Mouse (Mus musculus): Measurements from ENCODE around the gene Golga4.

- TF ChIP-seq CTCF (IDR thresholded peaks at IDR 0.05; ENCODE audit: insufficient read depth, low read depth, low read length) (no peak), POLR2A (IDR thresholded peaks at IDR 0.05; ENCODE audit: insufficient read depth, low read depth, low read length) (no peak)
These were observed 19.0 kb upstream of the Golga4 start for GRCm38 (mm10) chr9:118487096-118487395.

Data from olfactory bulb, adult 2 months (tissue).